Mouse (Mus musculus) lung, embryonic 15.5 days (tissue): Measurements from ENCODE around the gene Cirbp. TPM values are rescaled to one million over a fixed set of nuclear protein-coding genes. Genes with fewer than 3 reads are reported as not detected.

Experiments
- ATAC-seq: fragments of 200-750 bp; cut with Nextera tagmentation; 2 replicates; pipeline ENCODE4 v1.8.0; 2017; ENCODE audit warnings: moderate number of reproducible peaks, borderline replicate concordance; ENCODE audit not compliant: low FRiP score, low TSS enrichment; ENCODE audit errors: extremely low read depth
- H3K27ac ChIP-seq: fragments of 300-500 bp; sonication (generic); 2 replicates; pipeline ENCODE4 v1.5.1; 2015; ENCODE audit warnings: moderate library complexity, mild to moderate bottlenecking, inconsistent platforms
- H3K27me3 ChIP-seq: fragments of 300-500 bp; sonication (generic); 2 replicates; pipeline ENCODE4 v1.6.1; 2015; ENCODE audit warnings: inconsistent platforms
- H3K36me3 ChIP-seq: fragments of 300-500 bp; sonication (generic); 2 replicates; pipeline ENCODE4 v1.6.1; 2015; ENCODE audit warnings: inconsistent platforms
- H3K4me1 ChIP-seq: fragments of 300-500 bp; sonication (generic); 2 replicates; pipeline ENCODE4 v1.6.1; 2015; ENCODE audit warnings: inconsistent platforms
- H3K4me2 ChIP-seq: fragments of 300-500 bp; sonication (generic); 2 replicates; pipeline ENCODE4 v1.6.1; 2015; ENCODE audit warnings: inconsistent platforms, mild to moderate bottlenecking, moderate library complexity
- H3K4me3 ChIP-seq: fragments of 300-500 bp; sonication (generic); 2 replicates; pipeline ENCODE4 v1.5.1; 2015; ENCODE audit warnings: mild to moderate bottlenecking, inconsistent platforms
- H3K9ac ChIP-seq: fragments of 300-500 bp; sonication (generic); 2 replicates; pipeline ENCODE4 v1.6.1; 2015; ENCODE audit warnings: inconsistent platforms
- H3K9me3 ChIP-seq: fragments of 300-500 bp; sonication (generic); 2 replicates; pipeline ENCODE4 v1.6.1; 2016; ENCODE audit warnings: inconsistent platforms
- WGBS: fragments of 180-500 bp; shearing (Covaris S2); methylation state at CpG from one replicate; pipeline ENCODE4 v1.1.7; 2015; 5-methylcytosine and 5-hydroxymethylcytosine counted together
- polyA plus RNA-seq: library from polyadenylated mRNA; unstranded; fragments of >200 nt; fragmentation: Nextera tagmentation; extraction: Ambion mirVana; gene quantifications from 2 replicates; pipeline ENCODE4 v1.2.1, GENCODE M21; 2015

Gene Cirbp
- polyA plus RNA-seq, 1 experiment from 2014 or later, result 94.6 TPM

GRCm38 (mm10) chr10:80139439-80139775, 26.4 kb upstream of the Cirbp start:
- no peak for ATAC-seq
- peak overlapping the region; percentile 98 for H3K4me2 ChIP-seq

GRCm38 (mm10) chr10:80139975-80140665, 25.7 kb upstream of the Cirbp start:
- Histone ChIP-seq H3K9ac (no peak overlapping the region), H3K4me2 (peak overlapping the region; percentile 98; the same call in 1 of the 2 replicates), H3K9me3 (no peaks in the 10 kb centered on the region), H3K36me3 (peaks cover 18% of the 10 kb centered on the region), H3K27ac (0 out of 2 replicates have a peak overlapping the region, but pooled peaks have one; percentile 74), H3K4me3 (no peak overlapping the region), H3K4me1 (peaks cover 62% of the 10 kb centered on the region), H3K27me3 (peaks cover 52% of the 10 kb centered on the region)
- no peak for ATAC-seq
- 72% methylated on average over 11 of the region's 11 CpGs for WGBS

More at GRCm38 (mm10) chr10:80139439-80139775, 26.4 kb upstream of the Cirbp start:
- Histone ChIP-seq H3K27ac (peak overlapping the region; percentile 74), H3K27me3 (peaks cover 53% of the 10 kb centered on the region), H3K4me3 (peak overlapping the region; percentile 61), H3K36me3 (peaks cover 10% of the 10 kb centered on the region), H3K9ac (peak overlapping the region; percentile 70), H3K4me1 (peaks cover 58% of the 10 kb centered on the region), H3K9me3 (no peaks in the 10 kb centered on the region)
- 0% methylated on average over 10 of the region's 10 CpGs for WGBS

- peak within 1 kb of the TSS; percentile 98 for H3K4me2 ChIP-seq
- H3K27me3 ChIP-seq, result peaks cover 47% of the 10 kb centered on the region
- H3K27ac ChIP-seq, result peak within 1 kb of the TSS; percentile 78
- H3K9me3 ChIP-seq, result no peaks in the 10 kb centered on the region
- peak within 1 kb of the TSS; percentile 31 for H3K9ac ChIP-seq
- H3K36me3 ChIP-seq, result peaks cover 23% of the 10 kb centered on the region
- 68% methylated on average over 10 of the region's 10 CpGs for WGBS
- no peak for ATAC-seq
- H3K4me3 ChIP-seq, result peak within 1 kb of the TSS; percentile 61
- peaks cover 67% of the 10 kb centered on the region for H3K4me1 ChIP-seq
These were observed 25.1 kb upstream of the Cirbp start, which contains the start of gene Cbarp for GRCm38 (mm10) chr10:80140666-80141035. Gene Cbarp (minus strand): TSS chr10:80140835.

GRCm38 (mm10) chr10:80141243-80141642, 24.5 kb upstream of the Cirbp start:
- H3K9me3 ChIP-seq, result no peaks in the 10 kb centered on the region
- WGBS, result under 1% methylated on average over 29 of the region's 29 CpGs
- peak overlapping the region; percentile 67 for H3K4me2 ChIP-seq
- H3K4me1 ChIP-seq, result peaks cover 70% of the 10 kb centered on the region
- peak overlapping the region; percentile 31; the same call in 1 of the 2 replicates for H3K9ac ChIP-seq
- peak; percentile 71 for ATAC-seq
- H3K27ac ChIP-seq, result peak overlapping the region; percentile 78
- peak overlapping the region; percentile 56 for H3K4me3 ChIP-seq
- H3K36me3 ChIP-seq, result peaks cover 27% of the 10 kb centered on the region
- peaks cover 41% of the 10 kb centered on the region for H3K27me3 ChIP-seq

- under 1% methylated on average over 43 of the region's 43 CpGs for WGBS
- Histone ChIP-seq H3K9me3 (no peaks in the 10 kb centered on the region), H3K4me1 (peaks cover 70% of the 10 kb centered on the region), H3K27ac (peak overlapping the region; percentile 78), H3K27me3 (peaks cover 34% of the 10 kb centered on the region), H3K9ac (peak overlapping the region; percentile 71), H3K36me3 (peaks cover 27% of the 10 kb centered on the region), H3K4me3 (peak overlapping the region; percentile 56), H3K4me2 (peak overlapping the region; percentile 67)
- peak; percentile 85 for ATAC-seq
These were observed 23.8 kb upstream of the Cirbp start for GRCm38 (mm10) chr10:80141786-80142529.

- ATAC-seq, result no peak
- 0% methylated on average over 15 of the region's 15 CpGs for WGBS
- H3K36me3 ChIP-seq, result peaks cover 27% of the 10 kb centered on the region
- peak overlapping the region; percentile 56 for H3K4me3 ChIP-seq
- H3K27me3 ChIP-seq, result peaks cover 28% of the 10 kb centered on the region
- H3K4me2 ChIP-seq, result peak overlapping the region; percentile 67
- peaks cover 70% of the 10 kb centered on the region for H3K4me1 ChIP-seq
- peak overlapping the region; percentile 71 for H3K9ac ChIP-seq
- H3K9me3 ChIP-seq, result no peaks in the 10 kb centered on the region
- peak overlapping the region; percentile 78 for H3K27ac ChIP-seq
These were observed 23.3 kb upstream of the Cirbp start for GRCm38 (mm10) chr10:80142530-80142925.

- peaks cover 27% of the 10 kb centered on the region for H3K36me3 ChIP-seq
- H3K4me3 ChIP-seq, result no peak overlapping the region
- 92% methylated on average over 7 of the region's 7 CpGs for WGBS
- peaks cover 17% of the 10 kb centered on the region; the same call in 1 of the 2 replicates for H3K27me3 ChIP-seq
- H3K9ac ChIP-seq, result no peak overlapping the region
- no peak overlapping the region for H3K4me2 ChIP-seq
- H3K4me1 ChIP-seq, result peaks cover 64% of the 10 kb centered on the region
- H3K9me3 ChIP-seq, result no peaks in the 10 kb centered on the region
- no peak overlapping the region for H3K27ac ChIP-seq
- ATAC-seq, result no peak
These were observed 22.1 kb upstream of the Cirbp start for GRCm38 (mm10) chr10:80143664-80144063.

GRCm38 (mm10) chr10:80144159-80144558, 21.6 kb upstream of the Cirbp start:
- Histone ChIP-seq H3K4me1 (peaks cover 62% of the 10 kb centered on the region), H3K36me3 (peaks cover 27% of the 10 kb centered on the region), H3K27me3 (peaks cover 13% of the 10 kb centered on the region; the same call in 1 of the 2 replicates), H3K4me2 (no peak overlapping the region), H3K9ac (no peak overlapping the region), H3K27ac (no peak overlapping the region), H3K4me3 (no peak overlapping the region), H3K9me3 (no peaks in the 10 kb centered on the region)
- WGBS, result 92% methylated on average over 12 of the region's 12 CpGs
- no peak for ATAC-seq

GRCm38 (mm10) chr10:80144864-80145838, 20.6 kb upstream of the Cirbp start:
- no peak overlapping the region for H3K4me2 ChIP-seq
- H3K27ac ChIP-seq, result peak overlapping the region; percentile 62
- H3K4me1 ChIP-seq, result peaks cover 57% of the 10 kb centered on the region
- no peaks in the 10 kb centered on the region for H3K9me3 ChIP-seq
- ATAC-seq, result no peak
- 72% methylated on average over 20 of the region's 20 CpGs for WGBS
- H3K4me3 ChIP-seq, result no peak overlapping the region
- peaks cover 27% of the 10 kb centered on the region for H3K36me3 ChIP-seq
- peaks cover 3% of the 10 kb centered on the region; the same call in 1 of the 2 replicates for H3K27me3 ChIP-seq
- H3K9ac ChIP-seq, result no peak overlapping the region

GRCm38 (mm10) chr10:80145896-80146295, 19.9 kb upstream of the Cirbp start:
- H3K9me3 ChIP-seq, result no peaks in the 10 kb centered on the region
- no peaks in the 10 kb centered on the region for H3K27me3 ChIP-seq
- H3K4me2 ChIP-seq, result no peak overlapping the region
- peak overlapping the region; percentile 99 for H3K27ac ChIP-seq
- 81% methylated on average over 6 of the region's 6 CpGs for WGBS
- no peak for ATAC-seq
- no peak overlapping the region for H3K4me3 ChIP-seq
- peaks cover 27% of the 10 kb centered on the region for H3K36me3 ChIP-seq
- H3K9ac ChIP-seq, result no peak overlapping the region
- peaks cover 53% of the 10 kb centered on the region for H3K4me1 ChIP-seq

- ATAC-seq, result no peak
- Histone ChIP-seq H3K9me3 (no peaks in the 10 kb centered on the region), H3K36me3 (peaks cover 27% of the 10 kb centered on the region), H3K27ac (peak overlapping the region; percentile 99), H3K4me3 (no peak overlapping the region), H3K27me3 (no peaks in the 10 kb centered on the region), H3K9ac (no peak overlapping the region), H3K4me2 (peak overlapping the region; percentile 3; the same call in 1 of the 2 replicates), H3K4me1 (peaks cover 46% of the 10 kb centered on the region)
- 70% methylated on average over 4 of the region's 4 CpGs for WGBS
These were observed 19.2 kb upstream of the Cirbp start for GRCm38 (mm10) chr10:80146568-80147011.
